Mouse (Mus musculus) layer of hippocampus, postnatal 10 days (tissue): ENCODE results near the gene Suco. TPM values are rescaled to one million over a fixed set of nuclear protein-coding genes. Genes with fewer than 3 reads are reported as not detected.

ENCODE experiments used
- DNase-seq, 2 experiments: peaks; one replicate each; pipeline ENCODE4 v3.0.0; 2021; ENCODE audit warnings: low spot score in 2 of 2
- long read RNA-seq: library from polyadenylated mRNA; stranded (forward); transcript quantifications from one replicate; pipeline ENCODE4 v2.0.0, GENCODE M21; 2023
- total RNA-seq, 2 experiments: library from RNA; stranded (reverse); gene quantifications; 2 replicates each; pipeline ENCODE4 v1.2.3; 2021

The Suco gene
- total RNA-seq: 10 to 100 TPM; 36.7 to 44.8 TPM
- long read RNA-seq, full-length matches to known transcripts: 4 of 8 reads
- long read RNA-seq, partial matches to known transcripts: 3 of 8 reads
- long read RNA-seq, other reads (novel, unspliced or antisense): 1 of 8 reads

GRCm38 (mm10) chr1:161876553-161877447 lies at the start of gene Suco:
Gene Suco (minus strand): TSS chr1:161876682.
- DNase-seq: peak; percentile 99 to 100

- peak in 1 of 2 experiments; percentile 13 for DNase-seq
Measured at GRCm38 (mm10) chr1:161925281-161925805, 48.9 kb upstream of the Suco start.

- DNase-seq: no peak
Measured at GRCm38 (mm10) chr1:161924321-161924720, 47.8 kb upstream of the Suco start.

- no peak for DNase-seq
Measured at GRCm38 (mm10) chr1:161921928-161922327, 45.4 kb upstream of the Suco start.

- no peak for DNase-seq
Measured at GRCm38 (mm10) chr1:161920475-161921454, 44.3 kb upstream of the Suco start.

GRCm38 (mm10) chr1:161919594-161919993 lies 43.1 kb upstream of the Suco start:
- DNase-seq: no peak

GRCm38 (mm10) chr1:161918682-161919372 lies 42.3 kb upstream of the Suco start:
- no peak for DNase-seq

GRCm38 (mm10) chr1:161917940-161918484 lies 41.5 kb upstream of the Suco start:
- no peak for DNase-seq

- DNase-seq: no peak
Measured at GRCm38 (mm10) chr1:161916036-161916435, 39.6 kb upstream of the Suco start.

- no peak for DNase-seq
Measured at GRCm38 (mm10) chr1:161913648-161913984, 37.1 kb upstream of the Suco start.

- DNase-seq: no peak
Measured at GRCm38 (mm10) chr1:161912940-161913647, 36.6 kb upstream of the Suco start.

GRCm38 (mm10) chr1:161909074-161909473 lies 32.6 kb upstream of the Suco start:
- DNase-seq: no peak

- no peak for DNase-seq
Measured at GRCm38 (mm10) chr1:161907795-161908457, 31.4 kb upstream of the Suco start.

GRCm38 (mm10) chr1:161907111-161907510 lies 30.6 kb upstream of the Suco start:
- no peak for DNase-seq

GRCm38 (mm10) chr1:161902692-161903452 lies 26.4 kb upstream of the Suco start:
- peak in 1 of 2 experiments; percentile 9 for DNase-seq

- no peak for DNase-seq
Measured at GRCm38 (mm10) chr1:161900129-161900528, 23.6 kb upstream of the Suco start.

- no peak for DNase-seq
Measured at GRCm38 (mm10) chr1:161897235-161897634, 20.8 kb upstream of the Suco start.

- DNase-seq: no peak
Measured at GRCm38 (mm10) chr1:161896130-161896529, 19.6 kb upstream of the Suco start.
